Mouse (Mus musculus): ENCODE data around the gene Dpf3. TPM values are rescaled to one million over a fixed set of nuclear protein-coding genes. Genes with fewer than 3 reads are reported as not detected.

The Dpf3 gene
- polyA plus RNA-seq, 1 experiment, result 4.0 TPM

DNA sequence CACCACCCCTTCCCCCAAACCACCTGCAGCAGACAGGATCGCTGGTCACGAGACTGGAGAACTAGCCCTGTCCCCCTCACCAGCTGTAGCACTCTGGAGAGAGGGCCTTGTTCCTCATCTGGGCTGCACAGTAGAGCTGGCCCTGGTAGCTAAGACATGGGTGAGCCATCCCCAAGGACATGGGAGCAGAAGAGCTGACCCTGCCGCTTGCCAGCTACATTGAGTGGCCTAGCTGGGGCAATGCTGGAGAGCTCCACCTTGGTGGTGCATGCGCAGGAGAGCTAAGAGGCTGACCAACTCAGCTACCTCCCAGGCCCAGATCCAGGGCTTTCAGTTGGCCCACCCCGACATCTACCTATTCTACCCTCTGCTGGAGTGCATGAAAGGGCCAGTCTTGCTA, 67.2 kb downstream of the Dpf3 start:
- DNase-seq, result no peak
- Histone ChIP-seq H3K36me3 (ENCODE audit: control insufficient read depth, insufficient read depth, low read length) (no peaks in the 10 kb centered on the region), H3K27me3 (replicated peaks; ENCODE audit: control insufficient read depth, insufficient read depth, low read length) (no peaks in the 10 kb centered on the region), H3K4me1 (ENCODE audit: control insufficient read depth, insufficient read depth, low read length) (no peaks in the 10 kb centered on the region), H3K27ac (ENCODE audit: insufficient read depth, low read depth, low read length) (no peak overlapping the region), H3K4me3 (ENCODE audit: insufficient read depth, low read depth, low read length) (no peak overlapping the region)
- whole genome bisulfite sequencing, result 93% methylated on average over 5 of the region's 5 CpGs
- no peak for TF ChIP-seq CTCF (conservative IDR thresholded peaks at IDR 0.05; ENCODE audit: insufficient read depth, insufficient read length, low read depth, low read length)
- no peak for TF ChIP-seq POLR2A (IDR thresholded peaks at IDR 0.05; ENCODE audit: low read depth, low read length)

- TF ChIP-seq CTCF (conservative IDR thresholded peaks at IDR 0.05; ENCODE audit: insufficient read depth, insufficient read length, low read depth, low read length), result no peak
- TF ChIP-seq POLR2A (IDR thresholded peaks at IDR 0.05; ENCODE audit: low read depth, low read length), result no peak
- no peak for DNase-seq
- Histone ChIP-seq H3K27ac (ENCODE audit: insufficient read depth, low read depth, low read length) (no peak overlapping the region), H3K4me1 (ENCODE audit: control insufficient read depth, insufficient read depth, low read length) (no peaks in the 10 kb centered on the region), H3K4me3 (ENCODE audit: insufficient read depth, low read depth, low read length) (no peak overlapping the region), H3K27me3 (replicated peaks; ENCODE audit: control insufficient read depth, insufficient read depth, low read length) (no peaks in the 10 kb centered on the region), H3K36me3 (ENCODE audit: control insufficient read depth, insufficient read depth, low read length) (no peaks in the 10 kb centered on the region)
- WGBS, result 66% methylated on average over 4 of the region's 4 CpGs
Observed at GRCm38 (mm10) chr12:83415207-83415606, 72.3 kb downstream of the Dpf3 start.

DNA sequence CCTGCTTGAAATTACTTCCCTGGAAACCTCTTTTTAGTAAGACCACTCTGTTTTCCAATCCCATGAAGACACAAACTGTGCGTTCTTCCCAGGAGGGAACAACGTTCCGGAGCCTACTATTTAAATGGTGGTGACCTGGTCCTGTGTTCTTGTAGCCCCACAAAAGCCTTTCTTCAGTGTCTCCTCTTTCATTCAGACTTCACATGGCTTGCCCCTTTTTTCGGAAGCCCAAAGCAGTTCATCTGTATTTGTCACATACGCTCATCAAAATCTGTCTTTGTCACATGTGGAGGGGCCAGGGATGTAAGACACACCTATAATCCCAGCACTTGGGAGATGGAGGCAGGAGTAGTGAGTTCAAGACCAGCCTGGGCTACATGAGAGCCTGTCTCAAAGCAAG, 73.8 kb downstream of the Dpf3 start:
- Histone ChIP-seq H3K4me3 (ENCODE audit: insufficient read depth, low read depth, low read length) (no peak overlapping the region), H3K36me3 (ENCODE audit: control insufficient read depth, insufficient read depth, low read length) (no peaks in the 10 kb centered on the region), H3K27me3 (replicated peaks; ENCODE audit: control insufficient read depth, insufficient read depth, low read length) (no peaks in the 10 kb centered on the region), H3K4me1 (ENCODE audit: control insufficient read depth, insufficient read depth, low read length) (no peaks in the 10 kb centered on the region), H3K27ac (ENCODE audit: insufficient read depth, low read depth, low read length) (no peak overlapping the region)
- WGBS, result 98% methylated on average over 5 of the region's 5 CpGs
- TF ChIP-seq POLR2A (IDR thresholded peaks at IDR 0.05; ENCODE audit: low read depth, low read length), result no peak
- no peak for TF ChIP-seq CTCF (conservative IDR thresholded peaks at IDR 0.05; ENCODE audit: insufficient read depth, insufficient read length, low read depth, low read length)
- no peak for DNase-seq

DNA sequence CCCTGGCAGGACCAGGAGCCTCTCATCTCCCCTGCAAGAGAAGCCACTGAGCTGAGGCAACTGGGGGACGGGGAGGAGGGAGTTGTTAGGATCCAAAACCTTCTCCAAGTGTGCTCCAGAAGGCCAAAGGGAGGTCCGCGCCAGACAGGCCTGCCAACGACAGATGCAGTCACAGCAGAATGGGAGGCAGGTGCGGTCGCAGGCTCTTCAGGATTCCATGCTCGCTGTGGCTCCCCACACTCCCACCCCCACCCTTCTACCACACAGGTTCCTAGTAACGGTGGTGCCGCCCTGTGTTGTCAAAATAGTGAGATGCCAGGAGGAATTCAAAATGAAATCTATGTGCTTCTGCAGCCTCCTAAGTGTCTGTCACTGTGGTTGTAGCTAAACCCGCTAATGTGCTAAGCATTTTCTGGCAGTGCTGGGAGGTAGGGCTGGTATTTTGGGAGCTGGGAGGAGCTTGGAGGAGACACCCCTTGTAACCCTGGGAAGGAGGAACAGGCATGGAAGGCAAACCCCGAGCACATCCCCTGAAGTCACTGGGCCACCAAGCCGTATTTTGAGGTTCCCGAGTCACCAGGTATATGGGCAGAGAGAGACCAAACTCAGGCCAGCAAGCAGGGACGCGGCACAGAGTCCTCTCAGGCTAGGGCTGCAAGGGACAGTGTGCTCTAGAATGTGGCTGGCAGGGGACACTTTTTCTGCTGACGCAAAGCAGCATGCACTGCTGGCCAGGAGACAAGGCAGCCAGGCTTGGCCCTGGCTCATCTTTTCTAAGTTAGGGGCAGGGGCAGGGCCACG, 75.6 kb downstream of the Dpf3 start:
- peak; percentile 24 for DNase-seq
- Histone ChIP-seq H3K36me3 (ENCODE audit: control insufficient read depth, insufficient read depth, low read length) (no peaks in the 10 kb centered on the region), H3K27ac (ENCODE audit: insufficient read depth, low read depth, low read length) (no peak overlapping the region), H3K27me3 (replicated peaks; ENCODE audit: control insufficient read depth, insufficient read depth, low read length) (no peaks in the 10 kb centered on the region), H3K4me3 (ENCODE audit: insufficient read depth, low read depth, low read length) (no peak overlapping the region), H3K4me1 (ENCODE audit: control insufficient read depth, insufficient read depth, low read length) (no peaks in the 10 kb centered on the region)
- no peak for TF ChIP-seq CTCF (conservative IDR thresholded peaks at IDR 0.05; ENCODE audit: insufficient read depth, insufficient read length, low read depth, low read length)
- TF ChIP-seq POLR2A (IDR thresholded peaks at IDR 0.05; ENCODE audit: low read depth, low read length), result no peak
- WGBS, result 67% methylated on average over 17 of the region's 17 CpGs

GRCm38 (mm10) chr12:83411032-83411431, 76.5 kb downstream of the Dpf3 start:
- H3K27ac ChIP-seq (ENCODE audit: insufficient read depth, low read depth, low read length), result no peak overlapping the region
- 78% methylated on average over 5 of the region's 5 CpGs for WGBS

GRCm38 (mm10) chr12:83405374-83406125, 82.0 kb downstream of the Dpf3 start:
- no peak for TF ChIP-seq POLR2A (IDR thresholded peaks at IDR 0.05; ENCODE audit: low read depth, low read length)
- TF ChIP-seq CTCF (conservative IDR thresholded peaks at IDR 0.05; ENCODE audit: insufficient read depth, insufficient read length, low read depth, low read length), result no peak
- 67% methylated on average over 12 of the region's 12 CpGs for WGBS
- H3K4me3 ChIP-seq (ENCODE audit: insufficient read depth, low read depth, low read length), result no peak overlapping the region
- H3K27me3 ChIP-seq (replicated peaks; ENCODE audit: control insufficient read depth, insufficient read depth, low read length), result no peaks in the 10 kb centered on the region
- no peaks in the 10 kb centered on the region for H3K36me3 ChIP-seq (ENCODE audit: control insufficient read depth, insufficient read depth, low read length)
- peaks cover 4% of the 10 kb centered on the region; the same call in 1 of the 2 replicates for H3K4me1 ChIP-seq (ENCODE audit: control insufficient read depth, insufficient read depth, low read length)
- DNase-seq, result peak; percentile 47
- H3K27ac ChIP-seq (ENCODE audit: insufficient read depth, low read depth, low read length), result no peak overlapping the region

More at GRCm38 (mm10) chr12:83411032-83411431, 76.5 kb downstream of the Dpf3 start:
- Histone ChIP-seq H3K4me1 (ENCODE audit: control insufficient read depth, insufficient read depth, low read length) (no peaks in the 10 kb centered on the region), H3K4me3 (ENCODE audit: insufficient read depth, low read depth, low read length) (no peak overlapping the region), H3K27me3 (replicated peaks; ENCODE audit: control insufficient read depth, insufficient read depth, low read length) (no peaks in the 10 kb centered on the region), H3K36me3 (ENCODE audit: control insufficient read depth, insufficient read depth, low read length) (no peaks in the 10 kb centered on the region)
- no peak for TF ChIP-seq CTCF (conservative IDR thresholded peaks at IDR 0.05; ENCODE audit: insufficient read depth, insufficient read length, low read depth, low read length)
- TF ChIP-seq POLR2A (IDR thresholded peaks at IDR 0.05; ENCODE audit: low read depth, low read length), result no peak
- DNase-seq, result no peak

- no peak overlapping the region for H3K27ac ChIP-seq (ENCODE audit: insufficient read depth, low read depth, low read length)
Observed at GRCm38 (mm10) chr12:83402270-83402669, 85.2 kb downstream of the Dpf3 start.

More at GRCm38 (mm10) chr12:83402270-83402669, 85.2 kb downstream of the Dpf3 start:
- H3K27me3 ChIP-seq (replicated peaks; ENCODE audit: control insufficient read depth, insufficient read depth, low read length), result no peaks in the 10 kb centered on the region
- no peaks in the 10 kb centered on the region for H3K36me3 ChIP-seq (ENCODE audit: control insufficient read depth, insufficient read depth, low read length)
- no peak for TF ChIP-seq CTCF (conservative IDR thresholded peaks at IDR 0.05; ENCODE audit: insufficient read depth, insufficient read length, low read depth, low read length)
- TF ChIP-seq POLR2A (IDR thresholded peaks at IDR 0.05; ENCODE audit: low read depth, low read length), result no peak
- no peak overlapping the region for H3K4me3 ChIP-seq (ENCODE audit: insufficient read depth, low read depth, low read length)
- DNase-seq, result no peak
- WGBS, result 74% methylated on average over 5 of the region's 5 CpGs
- peaks cover 4% of the 10 kb centered on the region; the same call in 1 of the 2 replicates for H3K4me1 ChIP-seq (ENCODE audit: control insufficient read depth, insufficient read depth, low read length)
